Mouse (Mus musculus) kidney, adult 18-20 months (tissue): ENCODE data around the gene Dgki.

ENCODE experiments used
- DNase-seq: peaks from one replicate; pipeline ENCODE4 v3.0.0; 2021

Gene Dgki

DNA sequence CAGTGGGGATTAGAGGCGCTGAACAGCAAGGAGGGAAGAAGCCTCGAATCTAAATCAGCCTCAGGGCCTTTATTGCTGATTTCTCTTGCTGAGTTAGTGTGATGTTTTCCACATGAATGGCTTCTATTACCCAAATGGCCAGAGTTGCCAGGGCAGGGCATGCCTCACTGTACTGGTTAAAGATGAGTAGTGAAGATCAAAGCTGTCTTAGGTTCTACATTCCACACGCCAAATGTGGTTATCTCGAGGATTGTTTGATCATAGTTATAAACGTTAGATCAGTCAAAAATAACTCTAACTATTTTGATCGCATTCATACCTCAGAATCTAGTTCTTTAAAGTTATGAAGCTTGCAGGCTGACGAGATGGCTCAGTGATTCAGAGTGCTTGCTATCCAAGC, 59.8 kb downstream of the Dgki start:
- no peak for DNase-seq

- no peak for DNase-seq
Measured at GRCm38 (mm10) chr6:37236893-37237292, 63.1 kb downstream of the Dgki start.

DNA sequence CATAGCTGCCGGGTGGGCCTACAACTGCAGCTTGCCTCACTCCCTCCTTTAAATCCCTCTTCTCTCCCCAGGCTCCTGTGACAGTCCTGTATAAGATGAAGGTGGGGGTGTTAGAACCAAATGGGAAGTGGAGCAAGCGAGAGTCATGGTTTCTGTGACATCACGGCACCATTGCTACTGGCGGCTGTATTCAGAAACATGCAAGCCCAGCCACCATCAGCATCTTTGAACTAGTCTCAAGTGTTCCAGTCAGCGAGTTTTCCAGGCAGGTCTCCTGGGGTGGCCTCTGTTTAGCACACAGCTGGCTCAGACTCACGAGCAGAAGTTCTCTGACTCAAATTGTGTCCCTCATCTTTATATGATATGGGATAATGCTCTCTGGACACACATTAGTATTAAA, 68.8 kb downstream of the Dgki start:
- no peak for DNase-seq

GRCm38 (mm10) chr6:37222947-37223510, 77.0 kb downstream of the Dgki start:
- DNase-seq, result no peak

DNA sequence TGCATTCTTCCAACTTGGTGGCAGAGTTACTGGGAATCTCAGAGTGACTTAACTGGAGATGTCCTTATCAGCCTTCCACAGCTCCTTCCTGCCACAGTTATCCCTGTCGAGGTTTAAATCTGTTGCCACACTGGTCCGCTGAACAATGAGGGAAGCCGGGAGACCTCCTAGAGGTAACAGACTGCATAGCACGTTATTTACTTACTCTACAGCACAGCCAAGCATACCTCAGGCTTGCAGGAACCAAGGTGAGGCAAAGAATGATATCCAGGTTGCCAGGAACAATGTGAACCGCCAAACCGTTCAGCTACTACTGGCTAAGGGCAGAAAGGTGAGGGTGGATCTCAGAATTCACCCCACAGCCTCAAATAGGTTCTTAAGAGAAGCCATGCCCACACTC, 78.0 kb downstream of the Dgki start:
- DNase-seq, result no peak

DNA sequence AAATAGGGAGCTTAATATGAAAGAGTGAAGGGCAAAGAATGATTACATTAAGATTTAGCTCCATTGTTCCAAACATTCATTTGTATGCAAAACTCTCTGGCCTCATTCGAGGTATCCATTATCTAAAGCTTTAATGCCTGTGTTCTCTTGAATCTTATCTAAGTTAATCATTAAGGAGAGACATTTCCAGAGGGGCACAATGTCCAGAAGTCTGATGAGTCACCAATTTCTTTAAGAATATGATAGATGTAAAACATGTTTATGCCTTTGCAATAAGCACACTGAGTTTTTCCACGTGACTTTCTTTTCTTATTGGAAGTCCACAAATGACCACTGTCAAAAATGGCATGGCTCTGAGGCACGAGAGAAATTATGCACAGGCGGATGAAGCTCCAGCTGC, 80.9 kb downstream of the Dgki start:
- DNase-seq, result no peak

DNA sequence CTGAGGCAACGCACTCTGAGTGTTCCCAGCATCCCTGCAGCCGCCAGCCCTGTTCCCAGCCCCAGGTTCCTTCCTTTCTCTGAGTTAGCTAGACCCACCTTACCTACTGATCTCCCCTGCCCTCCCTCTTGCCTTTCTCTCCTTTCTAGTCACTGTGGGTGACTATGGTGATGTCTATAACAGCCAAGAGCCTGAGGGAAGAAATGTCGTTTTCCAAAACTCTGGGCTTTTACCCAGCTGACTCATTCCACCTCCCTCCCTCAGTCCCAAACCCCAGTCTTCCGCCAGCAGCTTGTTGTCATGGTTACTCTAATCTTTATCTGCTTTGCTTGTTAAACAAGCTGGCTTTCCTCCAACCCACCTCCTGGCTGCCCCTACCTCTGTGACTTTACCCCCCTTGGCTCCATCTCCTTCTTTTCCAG, 83.6 kb downstream of the Dgki start:
- no peak for DNase-seq

GRCm38 (mm10) chr6:37215655-37216054, 84.3 kb downstream of the Dgki start:
- no peak for DNase-seq

DNA sequence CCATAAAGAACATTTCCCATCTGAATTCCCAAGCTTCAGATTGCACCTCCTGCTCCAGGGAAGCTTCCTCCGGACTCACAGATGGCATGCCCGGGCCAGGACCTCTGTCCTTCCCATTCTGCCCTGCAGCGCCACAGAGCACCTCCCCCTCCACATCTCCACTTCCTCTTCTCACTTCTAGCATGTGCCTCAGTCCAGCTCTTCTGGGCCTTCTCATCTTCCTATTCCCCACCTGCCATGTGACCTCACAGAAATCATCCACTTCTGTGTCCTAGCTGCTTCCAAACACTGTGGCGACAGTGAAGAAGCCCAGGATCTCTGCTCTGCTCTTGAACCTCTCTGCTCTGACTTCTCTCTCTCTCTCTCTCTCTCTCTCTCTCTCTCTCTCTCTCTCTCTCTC, 87.1 kb downstream of the Dgki start:
- no peak for DNase-seq

GRCm38 (mm10) chr6:37211545-37212247, 88.3 kb downstream of the Dgki start:
- no peak for DNase-seq

- no peak for DNase-seq
Measured at GRCm38 (mm10) chr6:37202901-37203300, 97.1 kb downstream of the Dgki start.

GRCm38 (mm10) chr6:37200840-37201239, 99.1 kb downstream of the Dgki start:
- no peak for DNase-seq

- no peak for DNase-seq
Measured at GRCm38 (mm10) chr6:37199502-37199901, 100.5 kb downstream of the Dgki start.

DNA sequence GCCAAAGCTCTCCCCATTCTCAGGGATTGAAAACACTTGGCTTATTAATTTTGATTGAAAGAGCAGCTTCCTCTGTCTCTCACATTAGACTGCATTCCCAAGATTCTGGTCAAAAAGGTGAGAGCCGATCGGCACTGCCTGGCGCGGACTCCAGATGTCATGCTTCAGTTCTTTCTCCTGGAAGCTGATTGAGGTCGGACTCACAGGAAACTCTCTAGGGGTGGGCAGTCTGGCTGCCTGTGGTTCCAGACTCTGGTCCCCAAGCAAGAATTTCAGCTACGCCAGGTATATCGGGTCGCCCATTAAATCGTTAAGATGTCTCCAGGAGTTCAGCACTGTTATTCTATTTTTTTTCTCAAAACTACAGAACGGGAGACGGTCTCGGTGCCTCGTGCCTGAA, 102.2 kb downstream of the Dgki start:
- DNase-seq, result peak; percentile 4

GRCm38 (mm10) chr6:37196870-37197269, 103.1 kb downstream of the Dgki start:
- no peak for DNase-seq

DNA sequence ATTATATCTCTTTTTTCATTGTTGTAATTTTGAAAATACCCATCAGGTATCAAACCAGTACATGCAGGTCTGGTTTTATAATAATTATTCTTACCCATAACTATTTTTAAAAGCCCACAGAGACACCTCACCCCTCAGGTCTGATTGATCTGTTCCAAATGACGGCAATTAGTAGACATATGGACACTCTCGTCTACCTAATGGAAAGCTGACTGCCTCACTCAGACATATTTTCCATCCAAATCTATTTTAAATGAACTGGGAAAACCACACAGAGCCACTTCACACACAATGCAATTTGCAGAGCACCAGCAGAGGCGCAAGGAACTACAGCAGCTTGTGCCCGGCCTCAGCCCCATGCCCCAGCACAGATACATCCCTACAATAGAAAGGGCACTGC, 104.2 kb downstream of the Dgki start:
- no peak for DNase-seq

- DNase-seq, result no peak
Measured at GRCm38 (mm10) chr6:37181961-37182360, 118.0 kb downstream of the Dgki start.

GRCm38 (mm10) chr6:37171149-37171832, 128.7 kb downstream of the Dgki start:
- no peak for DNase-seq

GRCm38 (mm10) chr6:37158880-37159279, 141.1 kb downstream of the Dgki start:
- DNase-seq, result no peak

DNA sequence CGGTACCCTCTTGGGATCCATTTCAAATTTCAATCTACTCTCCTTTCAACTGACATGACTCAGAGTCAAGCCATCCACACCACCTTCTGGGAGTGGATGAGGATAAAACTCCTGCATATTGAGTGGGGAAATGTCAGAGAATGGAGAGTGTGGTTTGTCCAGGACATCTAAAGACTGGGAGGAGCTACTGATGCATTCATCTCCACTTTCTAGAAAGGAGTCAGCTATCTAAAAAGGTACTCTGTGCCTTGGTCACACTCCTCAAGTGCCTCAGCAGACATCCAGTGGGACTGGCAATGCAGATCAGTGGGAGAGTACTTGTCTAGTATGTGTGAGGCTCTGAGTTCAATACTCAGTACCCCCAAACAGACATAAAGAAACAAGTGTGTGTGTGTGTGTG, 145.9 kb downstream of the Dgki start:
- no peak for DNase-seq

GRCm38 (mm10) chr6:37150483-37150882, 149.5 kb downstream of the Dgki start:
- DNase-seq, result no peak

GRCm38 (mm10) chr6:37150038-37150437, 149.9 kb downstream of the Dgki start:
- DNase-seq, result no peak

GRCm38 (mm10) chr6:37149196-37149595, 150.8 kb downstream of the Dgki start:
- DNase-seq, result no peak

DNA sequence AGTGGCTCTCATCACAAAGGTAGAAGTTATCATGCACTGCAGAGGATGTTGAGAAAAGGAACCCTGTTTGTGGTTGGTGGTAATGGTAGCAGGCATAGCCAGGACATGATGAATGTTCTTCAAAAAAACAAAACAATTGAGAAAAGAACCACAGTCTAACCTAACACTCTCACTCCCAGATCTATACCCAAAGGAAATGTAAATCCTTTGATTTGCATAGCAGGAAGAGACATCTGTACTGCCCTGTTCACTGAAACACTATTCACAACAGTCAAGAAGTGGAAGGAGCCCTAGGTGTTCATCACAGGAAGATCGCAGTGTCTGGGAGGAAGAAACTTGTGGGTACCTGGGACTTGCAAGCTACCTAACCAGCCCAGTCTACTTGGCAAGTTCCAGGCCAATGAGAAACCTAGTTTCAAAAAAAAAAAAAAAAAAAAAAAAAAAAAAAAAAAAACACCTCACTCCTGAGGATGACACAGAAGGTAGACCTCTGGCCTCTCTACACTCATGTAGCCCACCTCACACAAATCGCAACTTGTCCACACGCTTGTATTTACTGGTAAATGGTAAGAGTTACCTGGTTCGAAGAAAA, 152.5 kb downstream of the Dgki start:
- no peak for DNase-seq
